Mouse (Mus musculus) 3T3-L1 (cell line): Measurements from ENCODE around the gene Opcml.

ENCODE experiments used
- DNase-seq: peaks from one replicate; pipeline ENCODE4 v3.0.0-alpha.2; 2015; ENCODE audit warnings: low read depth, low spot score

Opcml gene

GRCm38 (mm10) chr9:28247742-28248503 is 457.3 kb downstream of the Opcml start:
- peak; percentile 46 for DNase-seq

DNA sequence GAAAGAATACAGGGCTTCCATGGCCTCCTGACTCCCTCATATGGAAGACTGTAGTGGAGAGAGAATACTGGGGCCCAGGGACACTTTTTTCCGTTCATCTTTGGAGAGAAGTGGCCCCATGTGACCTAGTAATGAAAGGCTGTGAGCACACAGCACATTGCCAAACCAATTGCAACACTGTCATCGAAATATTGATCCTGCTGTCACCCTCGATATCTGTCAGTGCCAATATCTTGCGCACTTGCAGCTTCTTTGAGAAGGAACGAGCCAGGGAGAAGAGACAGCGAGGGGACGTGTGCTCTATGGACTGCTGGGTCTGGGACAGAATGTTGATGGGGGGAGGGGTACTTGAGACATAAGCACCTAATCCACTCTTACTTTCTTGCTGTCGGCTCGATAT is 460.8 kb downstream of the Opcml start:
- no peak for DNase-seq

DNA sequence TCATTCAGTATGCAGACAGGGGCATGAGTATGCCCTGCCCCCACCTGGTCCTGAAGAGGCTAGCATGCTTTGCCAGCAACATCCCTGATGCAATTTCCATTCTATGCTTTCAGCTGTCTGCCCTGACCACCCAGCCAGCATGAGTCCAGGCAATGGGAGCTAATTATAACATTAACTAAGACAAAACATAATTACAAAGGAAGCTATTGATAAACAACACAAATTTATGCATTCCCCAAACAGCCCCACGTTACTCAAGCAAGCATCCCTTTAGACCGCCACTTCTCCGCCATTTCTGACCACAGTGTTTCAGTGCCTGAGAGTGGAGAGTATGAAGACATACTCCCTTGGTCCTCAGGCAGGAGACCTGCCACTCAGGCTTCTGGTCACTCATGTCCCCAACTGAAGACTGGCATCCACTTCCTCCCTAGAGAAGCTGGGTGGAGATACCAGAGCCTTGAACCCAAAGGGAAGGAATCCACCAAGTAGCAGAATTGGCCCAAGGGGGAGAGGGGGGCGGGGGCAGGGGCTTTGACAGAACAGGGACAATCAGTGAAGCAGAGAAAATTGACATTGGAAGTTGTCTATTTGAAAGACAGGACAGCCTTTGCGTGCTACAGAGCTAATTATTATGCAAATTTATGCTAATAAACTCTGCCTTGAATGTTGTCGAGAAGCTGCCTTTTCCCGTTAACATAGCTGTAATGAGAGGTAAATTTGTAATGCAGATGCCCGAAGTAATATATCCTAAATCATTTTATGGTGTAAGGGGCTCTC is 464.7 kb downstream of the Opcml start:
- DNase-seq: no peak

DNA sequence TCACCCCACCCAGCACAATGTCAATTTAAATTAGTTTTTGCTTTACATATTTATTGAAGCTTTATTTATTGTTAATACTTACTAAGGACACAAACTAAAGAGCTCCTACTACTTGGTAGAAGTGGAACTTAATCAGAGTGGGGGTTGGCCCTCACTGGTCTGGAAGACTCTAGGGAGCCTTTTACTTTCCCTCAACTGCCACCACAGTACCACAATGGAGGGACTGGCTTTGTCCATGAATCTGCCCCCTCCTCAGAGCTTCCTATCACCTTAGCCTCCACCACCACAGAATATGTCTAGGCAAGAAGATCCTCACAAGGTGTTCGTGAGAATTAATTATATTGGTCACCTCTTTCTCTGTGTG is 465.3 kb downstream of the Opcml start:
- DNase-seq: no peak

DNA sequence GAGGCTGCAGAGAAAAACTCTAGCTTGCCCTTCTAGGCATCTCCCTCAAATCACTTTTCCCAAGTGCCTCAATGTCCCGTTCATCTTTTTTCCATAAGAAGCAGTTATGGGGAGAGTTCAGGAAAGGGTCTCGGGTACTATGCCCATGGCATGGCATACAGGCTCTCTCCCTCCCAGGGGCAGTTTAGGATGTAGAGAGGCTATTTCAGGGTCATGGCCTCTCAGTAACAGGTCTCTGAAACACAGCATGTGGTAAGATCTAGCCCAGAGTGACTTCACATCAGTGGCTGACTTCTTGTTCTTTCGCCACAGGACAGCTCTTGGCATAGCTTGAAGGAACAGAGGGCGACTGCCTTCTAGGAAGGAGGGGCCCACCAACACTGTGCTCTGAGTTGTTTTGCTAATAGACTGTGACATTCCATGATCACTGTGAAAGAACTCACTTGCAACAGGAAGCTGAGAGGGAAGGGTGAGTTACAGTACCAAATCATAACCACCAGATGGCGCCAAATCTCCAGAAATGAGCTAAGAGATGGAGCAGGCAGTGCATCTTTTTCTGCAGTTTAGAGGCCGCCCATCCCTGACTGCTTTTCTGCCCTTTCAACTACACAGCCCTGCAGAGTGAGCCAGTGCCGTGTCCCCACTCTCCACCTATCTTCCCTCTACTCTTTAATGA is 470.6 kb downstream of the Opcml start:
- DNase-seq: peak; percentile 78

GRCm38 (mm10) chr9:28262021-28262420 is 471.4 kb downstream of the Opcml start:
- DNase-seq: no peak

GRCm38 (mm10) chr9:28262896-28263295 is 472.3 kb downstream of the Opcml start:
- DNase-seq: no peak

DNA sequence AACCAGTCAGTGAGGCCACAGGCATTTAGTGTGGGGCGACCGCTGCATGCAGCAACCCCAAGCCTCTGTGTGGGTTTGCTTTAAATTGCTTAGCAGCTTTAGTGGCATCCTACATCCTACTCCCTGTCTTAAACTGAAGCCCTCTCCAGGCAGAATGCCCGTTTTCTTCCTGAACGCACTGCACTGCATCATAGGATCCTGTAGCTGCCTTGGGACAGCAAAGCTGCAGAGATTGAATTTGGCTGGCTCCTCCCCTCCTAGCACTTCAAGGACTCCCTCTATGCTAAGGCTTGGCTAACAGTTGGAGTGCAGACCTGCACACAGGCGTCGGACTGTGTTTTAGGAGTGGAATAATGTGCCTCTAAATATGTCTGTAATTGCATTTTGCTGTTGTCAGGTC is 474.2 kb downstream of the Opcml start:
- DNase-seq: no peak

GRCm38 (mm10) chr9:28273816-28274215 is 483.2 kb downstream of the Opcml start:
- DNase-seq: no peak

- DNase-seq: no peak
These were observed 488.0 kb downstream of the Opcml start for GRCm38 (mm10) chr9:28278555-28278954.

DNA sequence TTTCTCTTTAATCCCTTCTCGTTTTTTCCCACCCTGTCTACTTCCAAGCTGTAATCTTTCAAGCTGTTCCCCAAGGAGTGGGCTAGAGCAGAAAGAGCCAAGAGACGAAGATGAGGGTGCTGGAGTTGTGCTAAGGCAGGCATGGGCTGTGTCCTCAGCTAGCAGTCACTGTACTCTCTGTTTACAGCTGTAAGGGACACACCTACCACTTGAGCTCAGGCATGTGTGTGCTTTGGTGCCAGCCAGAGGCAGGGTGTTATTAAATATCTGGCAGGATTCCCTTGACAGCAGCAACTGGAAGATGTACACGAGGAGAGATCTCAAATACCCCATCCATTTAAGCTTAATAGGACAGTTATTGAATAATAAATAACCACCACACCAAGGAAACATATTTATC is 490.4 kb downstream of the Opcml start:
- no peak for DNase-seq

- no peak for DNase-seq
These were observed 491.0 kb downstream of the Opcml start for GRCm38 (mm10) chr9:28281571-28281970.

DNA sequence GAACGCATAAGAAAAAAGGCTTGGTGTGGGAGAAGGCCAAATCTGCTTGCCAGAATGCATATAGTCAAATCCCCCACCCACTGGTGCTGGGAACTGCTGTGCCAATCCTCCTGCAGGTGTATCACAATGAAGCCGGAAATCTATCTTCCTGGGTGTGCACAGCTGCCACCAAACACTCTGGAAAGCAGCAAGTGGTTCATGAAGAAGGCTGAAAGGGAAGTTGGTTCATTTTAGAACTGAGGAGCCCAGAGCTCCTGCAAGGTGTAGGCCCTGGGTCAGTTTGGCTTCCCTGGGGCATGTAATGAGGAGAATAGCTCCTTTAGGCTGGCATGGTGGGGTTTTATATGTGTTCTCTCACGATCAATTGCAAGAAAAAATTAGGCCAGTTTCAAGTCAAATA is 494.4 kb downstream of the Opcml start:
- DNase-seq: no peak

- DNase-seq: no peak
These were observed 495.8 kb downstream of the Opcml start for GRCm38 (mm10) chr9:28286384-28286783.

GRCm38 (mm10) chr9:28287485-28287884 is 496.9 kb downstream of the Opcml start:
- no peak for DNase-seq

DNA sequence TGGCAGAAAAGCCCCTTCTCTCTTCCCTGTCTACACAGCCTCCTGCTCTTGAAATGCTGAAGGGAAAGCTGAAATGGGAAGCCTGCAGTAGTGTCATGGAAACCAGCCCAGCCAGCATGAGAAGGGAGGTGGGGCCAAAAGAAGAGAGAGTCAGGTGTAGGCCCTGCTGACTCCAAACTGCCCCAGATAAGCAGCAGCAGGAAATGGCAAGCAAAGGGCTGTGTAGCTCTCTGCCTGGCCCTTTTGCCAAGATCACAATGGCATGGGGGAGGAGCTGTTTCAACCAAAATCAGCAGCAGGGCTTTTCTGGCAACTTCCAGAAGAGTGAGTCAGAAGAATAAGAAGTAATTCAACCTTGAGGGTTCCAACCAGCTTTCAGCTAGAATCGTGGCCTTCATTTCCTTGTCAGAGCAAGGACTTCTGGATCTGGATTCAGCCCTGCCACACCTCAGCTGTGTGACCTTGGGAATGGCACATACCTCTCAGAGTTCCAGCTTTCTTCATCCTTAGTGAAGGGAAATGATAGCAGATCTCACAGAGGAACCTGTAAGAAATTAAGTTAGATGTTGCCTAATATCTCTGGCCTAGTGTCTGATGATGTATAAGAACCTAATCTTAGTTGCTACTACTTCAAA is 499.2 kb downstream of the Opcml start:
- DNase-seq: peak; percentile 1

GRCm38 (mm10) chr9:28303659-28304058 is 513.1 kb downstream of the Opcml start:
- no peak for DNase-seq

GRCm38 (mm10) chr9:28306364-28307121 is 516.0 kb downstream of the Opcml start:
- no peak for DNase-seq

- DNase-seq: no peak
These were observed 516.5 kb downstream of the Opcml start for GRCm38 (mm10) chr9:28307122-28307430.

DNA sequence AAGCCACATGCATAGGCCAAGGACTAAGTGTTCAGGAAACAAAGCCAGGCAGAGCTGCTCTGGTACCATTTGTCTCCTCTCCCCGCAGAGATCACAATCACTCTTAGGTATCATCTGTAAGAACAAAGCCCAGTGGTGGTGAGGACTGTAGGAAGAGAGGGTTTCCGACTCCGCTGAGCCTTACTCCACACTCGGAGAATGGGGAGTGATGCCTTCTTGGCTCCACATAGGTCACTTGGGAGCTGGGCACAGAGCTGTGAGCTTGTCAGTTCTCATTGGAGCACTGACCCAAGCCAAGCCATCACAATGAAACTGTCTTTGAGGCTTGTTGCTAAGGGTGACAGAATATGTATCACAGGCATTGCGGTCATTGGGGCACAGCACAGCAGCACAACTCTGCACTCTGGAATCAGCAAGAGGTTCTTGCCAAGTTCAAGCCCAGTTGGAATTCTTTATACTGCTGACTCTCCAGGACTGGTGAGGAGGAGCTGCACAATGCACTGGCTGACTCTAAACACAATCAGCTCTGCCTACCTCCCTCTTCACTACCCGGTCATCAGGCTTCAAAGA is 517.0 kb downstream of the Opcml start:
- no peak for DNase-seq

DNA sequence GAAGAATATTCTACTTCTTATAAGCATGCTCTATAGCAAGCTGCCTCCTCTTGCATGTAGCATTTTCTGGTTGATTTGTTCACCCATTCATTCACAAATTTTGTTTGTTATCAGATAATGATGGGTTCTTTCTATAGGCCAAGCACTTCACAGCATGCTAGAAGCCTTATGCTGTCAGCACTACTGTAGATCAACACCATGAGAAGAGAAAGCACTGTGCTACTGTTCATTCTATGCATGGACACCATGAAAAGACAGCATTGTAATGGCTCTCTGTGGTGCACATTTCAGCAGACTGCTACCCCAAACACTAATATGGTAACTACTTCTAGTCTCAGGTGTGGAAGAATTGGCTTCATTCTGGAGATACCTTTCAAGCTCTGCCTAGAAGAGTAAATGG is 527.3 kb downstream of the Opcml start:
- DNase-seq: no peak
